Mouse (Mus musculus) thymus, postnatal 4 days (tissue): ENCODE results near the gene Trhr2.

ENCODE experiments used
- DNase-seq: peaks from one replicate; pipeline ENCODE4 v3.0.0; 2021

Trhr2 gene

GRCm38 (mm10) chr8:122330446-122331133 lies 30.0 kb downstream of the Trhr2 start:
- no peak for DNase-seq

GRCm38 (mm10) chr8:122329553-122330239 lies 30.9 kb downstream of the Trhr2 start:
- DNase-seq: no peak

- no peak for DNase-seq
Measured at GRCm38 (mm10) chr8:122329072-122329471, 31.5 kb downstream of the Trhr2 start.

GRCm38 (mm10) chr8:122326114-122326542 lies 34.4 kb downstream of the Trhr2 start:
- DNase-seq: no peak

GRCm38 (mm10) chr8:122325196-122325595 lies 35.4 kb downstream of the Trhr2 start:
- no peak for DNase-seq

GRCm38 (mm10) chr8:122323951-122324402 lies 36.6 kb downstream of the Trhr2 start:
- peak; percentile 78 for DNase-seq

GRCm38 (mm10) chr8:122322792-122323191 lies 37.8 kb downstream of the Trhr2 start:
- no peak for DNase-seq

- no peak for DNase-seq
Measured at GRCm38 (mm10) chr8:122322126-122322525, 38.4 kb downstream of the Trhr2 start.

GRCm38 (mm10) chr8:122321455-122321921 lies 39.1 kb downstream of the Trhr2 start:
- DNase-seq: no peak

- no peak for DNase-seq
Measured at GRCm38 (mm10) chr8:122320541-122320940, 40.0 kb downstream of the Trhr2 start.

GRCm38 (mm10) chr8:122319708-122320075 lies 40.9 kb downstream of the Trhr2 start:
- no peak for DNase-seq

- no peak for DNase-seq
Measured at GRCm38 (mm10) chr8:122319045-122319707, 41.4 kb downstream of the Trhr2 start.

- DNase-seq: no peak
Measured at GRCm38 (mm10) chr8:122317918-122318475, 42.5 kb downstream of the Trhr2 start.

GRCm38 (mm10) chr8:122316402-122316801 lies 44.1 kb downstream of the Trhr2 start:
- no peak for DNase-seq

GRCm38 (mm10) chr8:122314899-122315496 lies 45.5 kb downstream of the Trhr2 start:
- DNase-seq: no peak

GRCm38 (mm10) chr8:122313310-122313709 lies 47.2 kb downstream of the Trhr2 start:
- DNase-seq: no peak

- no peak for DNase-seq
Measured at GRCm38 (mm10) chr8:122312553-122312952, 48.0 kb downstream of the Trhr2 start.

- DNase-seq: no peak
Measured at GRCm38 (mm10) chr8:122311115-122311514, 49.4 kb downstream of the Trhr2 start.

- no peak for DNase-seq
Measured at GRCm38 (mm10) chr8:122309272-122309671, 51.3 kb downstream of the Trhr2 start.

GRCm38 (mm10) chr8:122307836-122308235 lies 52.7 kb downstream of the Trhr2 start:
- no peak for DNase-seq
